Mouse (Mus musculus): Measurements from ENCODE around the gene Lonp2.

GRCm38 (mm10) chr8:86630212-86630611, 6.4 kb downstream of the Lonp2 start:
- TF ChIP-seq CTCF (IDR thresholded peaks at IDR 0.05; ENCODE audit: low read depth): no peak
- TF ChIP-seq EP300 (optimal IDR thresholded peaks at IDR 0.05): no peak

All from stomach, postnatal 0 days (tissue).